Mouse (Mus musculus): Measurements from ENCODE around the gene Hpca. TPM values are rescaled to one million over a fixed set of nuclear protein-coding genes. Genes with fewer than 3 reads are reported as not detected.

The Hpca gene
- polyA plus RNA-seq, 2 experiments from 2014 or later, result not detected

GRCm38 (mm10) chr4:129136189-129136578 is 14.3 kb upstream of the Hpca start:
- no peak for ATAC-seq

- no peak for ATAC-seq
Observed at GRCm38 (mm10) chr4:129135637-129136036, 13.8 kb upstream of the Hpca start.

- no peak for ATAC-seq
Observed at GRCm38 (mm10) chr4:129134799-129135585, 13.2 kb upstream of the Hpca start.

- peak; percentile 80 for ATAC-seq
Observed at GRCm38 (mm10) chr4:129130755-129131303, 9.0 kb upstream of the Hpca start.

GRCm38 (mm10) chr4:129130149-129130548 is 8.3 kb upstream of the Hpca start:
- peak; percentile 65 for ATAC-seq

GRCm38 (mm10) chr4:129129387-129129786 is 7.6 kb upstream of the Hpca start:
- ATAC-seq, result no peak

GRCm38 (mm10) chr4:129128582-129129338 is 6.9 kb upstream of the Hpca start:
- ATAC-seq, result no peak

- ATAC-seq, result no peak
Observed at GRCm38 (mm10) chr4:129125736-129126451, 4.1 kb upstream of the Hpca start.

GRCm38 (mm10) chr4:129124652-129125146 is 2.9 kb upstream of the Hpca start:
- no peak for ATAC-seq

GRCm38 (mm10) chr4:129122719-129123118 is 883 bp upstream of the Hpca start:
- ATAC-seq, result no peak

- no peak for ATAC-seq
Observed at GRCm38 (mm10) chr4:129122107-129122506, 271 bp upstream of the Hpca start.

- no peak for ATAC-seq
Observed at GRCm38 (mm10) chr4:129120520-129121445, 1.1 kb downstream of the Hpca start.

- ATAC-seq, result no peak
Observed at GRCm38 (mm10) chr4:129119708-129120107, 2.1 kb downstream of the Hpca start.

- ATAC-seq, result no peak
Observed at GRCm38 (mm10) chr4:129117720-129118510, 3.9 kb downstream of the Hpca start.

GRCm38 (mm10) chr4:129116703-129117102 is 5.1 kb downstream of the Hpca start:
- no peak for ATAC-seq

- ATAC-seq, result no peak
Observed at GRCm38 (mm10) chr4:129113083-129113988, 8.5 kb downstream of the Hpca start.

- ATAC-seq, result no peak
Observed at GRCm38 (mm10) chr4:129112231-129112630, 9.6 kb downstream of the Hpca start.

GRCm38 (mm10) chr4:129111350-129111749 is 10.5 kb downstream of the Hpca start:
- no peak for ATAC-seq

GRCm38 (mm10) chr4:129110804-129111203 is 11.0 kb downstream of the Hpca start:
- no peak for ATAC-seq

- ATAC-seq, result no peak
Observed at GRCm38 (mm10) chr4:129108624-129109023, 13.2 kb downstream of the Hpca start.
